Mouse (Mus musculus): ENCODE measurements around the gene Ppm1a. TPM values are rescaled to one million over a fixed set of nuclear protein-coding genes. Genes with fewer than 3 reads are reported as not detected.

Gene Ppm1a
- total RNA-seq (2015; ENCODE audit: low replicate concordance) (35.9 and 38.6 TPM in 2 replicates), total RNA-seq (2017; ENCODE audit: low replicate concordance) (87.3 and 107 TPM in 2 replicates)

DNA sequence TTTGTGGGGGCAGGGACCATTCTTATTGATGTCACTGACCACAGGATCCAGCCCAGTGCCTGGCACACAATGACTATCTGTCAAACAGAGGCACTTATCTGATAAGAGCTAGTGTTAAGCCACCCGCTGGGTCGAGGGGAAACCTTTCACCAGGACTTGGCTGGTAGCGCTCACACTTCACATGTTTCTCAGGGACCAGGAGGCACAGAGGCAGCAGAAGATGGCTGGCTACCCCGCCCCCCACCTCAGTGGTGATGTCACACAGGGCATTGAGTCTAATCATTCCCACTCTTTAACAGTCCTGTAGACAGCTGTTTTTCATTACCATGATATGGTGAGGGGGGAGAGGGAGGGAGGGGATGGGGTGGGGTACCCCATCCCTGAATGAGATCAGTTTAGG is at the start of gene Ppm1a:
Gene Ppm1a (plus strand): TSS at position 370 of the 400 bp plus-strand sequence.
- no peak for ATAC-seq (replicated peaks; ENCODE audit: low FRiP score, poor library complexity, severe bottlenecking)

DNA sequence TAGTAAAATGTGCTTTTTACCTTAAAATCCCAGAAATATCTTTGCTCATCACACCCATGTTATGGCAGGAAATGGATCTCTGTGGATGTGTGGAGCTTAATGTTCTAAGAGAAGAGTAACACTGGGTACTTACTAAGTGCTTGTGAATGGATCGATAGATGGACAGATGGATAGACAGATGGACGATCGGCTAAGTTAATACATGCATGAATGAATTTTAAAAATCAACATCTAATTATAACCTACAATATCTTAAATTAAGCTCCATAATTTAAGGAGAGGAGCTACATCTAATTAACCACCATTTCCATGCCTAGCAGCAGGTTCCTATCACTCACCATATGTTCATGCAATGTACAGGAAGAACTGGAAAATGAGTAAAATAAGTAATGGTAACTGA is 47.3 kb upstream of the Ppm1a start:
- no peak for ATAC-seq (replicated peaks; ENCODE audit: low FRiP score, poor library complexity, severe bottlenecking)

DNA sequence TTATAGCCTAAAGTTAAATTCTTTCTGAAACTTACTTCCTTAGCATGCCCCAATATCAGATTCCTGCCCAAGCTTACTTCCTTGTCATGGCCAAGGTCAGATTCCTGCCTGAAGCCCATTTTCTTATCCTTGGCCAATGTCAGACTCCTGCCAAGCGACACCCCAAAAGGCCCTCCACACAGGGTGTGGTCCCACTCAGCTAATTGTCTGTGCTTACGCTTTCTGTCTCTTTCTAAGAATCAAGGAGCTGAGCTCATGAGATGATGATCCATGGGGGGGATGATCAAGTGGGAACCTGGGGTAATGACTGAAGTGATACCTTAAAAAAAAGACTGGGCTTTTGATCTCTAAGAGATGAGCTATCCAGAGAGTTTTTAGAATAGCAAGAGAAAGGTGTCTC is 42.4 kb upstream of the Ppm1a start:
- ATAC-seq (replicated peaks; ENCODE audit: low FRiP score, poor library complexity, severe bottlenecking) = no peak

DNA sequence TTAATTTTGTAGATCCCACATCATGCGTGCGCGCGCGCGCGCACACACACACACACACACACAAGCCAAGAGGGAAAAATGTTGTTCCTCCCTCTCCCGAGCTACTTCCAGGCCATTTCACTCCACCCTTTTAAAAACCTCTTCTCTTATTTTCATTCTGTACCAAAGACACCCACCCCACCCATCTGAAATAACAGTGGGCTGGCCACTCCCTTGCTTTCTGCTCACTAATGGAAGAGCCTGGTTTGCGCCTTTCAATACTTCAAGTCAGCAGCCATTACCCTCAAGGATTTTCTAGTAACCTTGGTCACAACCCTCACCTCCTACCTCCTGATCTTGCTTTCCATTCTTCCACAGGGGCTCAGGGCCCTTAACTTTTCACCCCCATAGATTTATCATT is 41.4 kb upstream of the Ppm1a start:
- no peak for ATAC-seq (replicated peaks; ENCODE audit: low FRiP score, poor library complexity, severe bottlenecking)

DNA sequence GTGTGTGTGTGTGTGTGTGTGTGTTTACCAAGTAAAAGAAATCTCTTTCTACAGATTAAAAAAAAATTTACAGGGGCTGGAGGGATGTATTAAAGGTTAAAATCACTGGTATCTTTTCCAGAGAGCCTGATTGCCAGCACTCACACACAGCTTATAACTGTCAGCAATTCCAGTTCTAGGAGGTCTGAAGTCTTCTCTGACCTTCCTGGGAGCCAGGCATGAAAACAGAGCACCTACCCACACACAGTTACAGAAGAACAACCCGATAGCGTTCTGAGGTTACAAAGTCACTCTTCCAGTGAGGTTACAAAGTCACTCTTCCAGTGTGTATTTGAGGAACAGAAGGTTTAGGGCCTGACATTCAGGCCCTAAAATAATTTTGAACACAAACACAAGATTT is 38.2 kb upstream of the Ppm1a start:
- ATAC-seq (replicated peaks; ENCODE audit: low FRiP score, poor library complexity, severe bottlenecking) = no peak

DNA sequence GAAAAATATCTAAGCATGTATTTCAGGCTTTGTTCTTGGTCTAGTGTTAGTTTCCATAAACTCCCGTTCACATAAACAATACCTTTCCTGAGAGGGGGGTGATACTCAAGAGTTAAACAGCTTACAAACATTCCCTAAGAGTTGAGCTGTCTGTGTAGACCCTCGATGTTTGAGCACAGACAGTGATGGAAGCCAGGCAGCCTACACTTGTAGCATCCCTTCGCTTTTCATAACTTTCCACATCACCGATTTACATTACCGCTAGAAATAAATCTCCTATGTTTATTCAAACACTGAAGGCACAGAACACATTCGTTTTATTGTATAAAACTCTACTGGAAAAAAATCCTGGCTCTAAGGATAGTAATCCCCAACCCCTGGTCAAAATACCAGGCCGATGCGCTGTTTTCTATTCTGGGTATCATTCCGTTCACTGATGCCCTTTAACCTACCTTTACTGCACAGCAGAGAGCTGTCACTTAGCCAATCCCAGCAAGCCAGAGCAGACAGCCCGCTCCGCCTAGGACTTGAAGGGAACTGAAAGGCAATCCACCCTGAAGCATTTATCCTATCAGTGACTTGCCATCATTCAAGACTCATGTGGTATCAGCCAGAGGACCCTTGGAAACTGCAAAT is 37.7 kb upstream of the Ppm1a start:
- ATAC-seq (replicated peaks; ENCODE audit: low FRiP score, poor library complexity, severe bottlenecking) = no peak

DNA sequence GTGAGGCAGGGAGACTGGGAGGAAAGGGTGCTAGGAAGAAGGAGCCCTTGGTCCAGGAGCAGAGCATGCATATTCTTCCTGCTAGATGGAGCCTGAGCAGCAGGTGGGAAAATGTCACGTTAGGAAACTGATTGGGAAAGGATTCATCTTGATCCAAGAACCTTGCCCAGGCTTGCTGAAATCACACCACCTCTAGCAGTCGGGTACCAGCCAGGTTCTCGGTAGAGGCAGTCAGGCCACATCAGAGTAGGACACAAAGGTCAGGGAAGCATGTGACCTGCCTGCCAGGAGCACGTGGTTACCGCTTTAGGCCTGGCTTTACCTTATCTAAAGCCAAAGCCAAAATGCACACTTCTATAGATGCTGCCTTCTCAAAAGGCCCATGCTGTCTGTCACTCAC is 35.5 kb upstream of the Ppm1a start:
- no peak for ATAC-seq (replicated peaks; ENCODE audit: low FRiP score, poor library complexity, severe bottlenecking)

DNA sequence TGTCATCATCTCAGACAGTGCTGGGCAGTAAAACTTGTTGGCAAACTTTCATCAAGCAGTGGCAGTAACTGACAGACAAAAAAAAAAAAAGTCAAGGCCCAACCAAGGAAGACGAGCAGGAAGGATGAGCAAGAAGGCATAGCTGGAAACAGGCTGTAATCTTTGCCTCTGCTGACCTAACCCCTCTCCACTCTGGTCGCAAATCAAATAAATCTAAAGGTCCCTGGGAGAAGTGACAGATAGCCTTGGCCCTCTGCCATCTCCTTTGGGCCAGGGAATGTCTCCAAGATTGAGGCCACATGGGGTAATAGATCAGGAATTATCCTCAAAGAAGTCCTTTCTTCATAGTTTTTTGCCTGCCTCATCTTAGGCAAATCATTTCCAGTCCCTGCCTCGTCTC is 33.3 kb upstream of the Ppm1a start:
- no peak for ATAC-seq (replicated peaks; ENCODE audit: low FRiP score, poor library complexity, severe bottlenecking)

DNA sequence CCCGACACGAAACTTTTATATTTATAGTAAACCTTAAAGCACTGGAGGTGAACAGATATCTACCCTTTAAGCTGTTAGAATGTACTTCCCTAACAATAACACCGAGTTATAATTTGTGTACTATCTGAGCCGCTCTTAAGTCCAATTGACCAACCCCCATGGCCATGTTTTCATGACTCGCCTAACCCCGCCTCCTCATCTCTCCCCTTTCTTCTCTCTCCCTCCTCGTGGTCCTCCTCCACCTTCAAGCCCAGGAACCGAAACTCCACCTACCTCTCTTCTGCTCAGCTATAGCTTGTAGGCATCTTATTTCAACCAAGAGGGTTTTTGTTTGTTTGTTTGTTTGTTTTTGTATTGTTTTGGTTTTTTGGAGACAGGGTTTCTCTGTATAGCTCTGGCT is 30.2 kb upstream of the Ppm1a start:
- ATAC-seq (replicated peaks; ENCODE audit: low FRiP score, poor library complexity, severe bottlenecking) = no peak

DNA sequence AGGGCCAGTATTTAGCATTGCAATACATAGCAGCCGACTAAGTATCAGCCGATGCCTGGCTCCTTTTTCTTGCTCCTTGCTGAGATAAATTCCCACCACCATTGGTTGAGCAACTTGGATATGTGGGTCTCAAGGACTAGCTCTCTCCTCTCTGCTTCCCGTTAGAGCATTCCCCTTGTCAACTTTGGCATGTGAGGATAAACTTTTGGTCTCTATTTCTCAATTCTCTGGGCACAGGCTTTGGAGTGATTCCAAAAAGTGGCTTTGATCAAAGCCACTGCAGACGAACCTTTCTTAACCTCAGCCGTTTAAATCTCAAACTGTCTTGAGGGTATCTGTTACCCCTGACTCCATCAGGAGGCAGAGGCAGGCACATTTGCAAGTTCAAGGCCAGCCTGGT is 29.6 kb upstream of the Ppm1a start:
- ATAC-seq (replicated peaks; ENCODE audit: low FRiP score, poor library complexity, severe bottlenecking) = no peak

DNA sequence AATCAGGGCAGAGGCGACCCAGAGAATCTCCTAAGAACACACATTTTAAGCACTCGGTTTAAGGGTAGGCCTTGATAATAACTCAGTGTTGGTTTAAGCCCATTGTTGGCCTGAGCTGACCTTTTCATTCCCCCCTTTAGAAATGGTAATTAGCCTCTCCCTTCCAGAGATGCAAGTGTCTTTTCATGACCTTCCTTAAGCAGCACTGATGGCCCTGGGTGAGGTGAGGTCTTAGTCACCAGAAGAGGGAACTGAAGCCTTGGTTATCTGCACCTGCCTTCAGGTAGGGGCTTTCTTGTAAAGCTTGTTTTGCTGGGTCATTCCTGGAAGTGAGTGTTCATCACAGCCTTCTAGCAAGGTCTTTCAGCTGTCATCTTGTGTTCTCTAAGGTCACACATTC is 23.1 kb upstream of the Ppm1a start:
- ATAC-seq (replicated peaks; ENCODE audit: low FRiP score, poor library complexity, severe bottlenecking) = no peak

DNA sequence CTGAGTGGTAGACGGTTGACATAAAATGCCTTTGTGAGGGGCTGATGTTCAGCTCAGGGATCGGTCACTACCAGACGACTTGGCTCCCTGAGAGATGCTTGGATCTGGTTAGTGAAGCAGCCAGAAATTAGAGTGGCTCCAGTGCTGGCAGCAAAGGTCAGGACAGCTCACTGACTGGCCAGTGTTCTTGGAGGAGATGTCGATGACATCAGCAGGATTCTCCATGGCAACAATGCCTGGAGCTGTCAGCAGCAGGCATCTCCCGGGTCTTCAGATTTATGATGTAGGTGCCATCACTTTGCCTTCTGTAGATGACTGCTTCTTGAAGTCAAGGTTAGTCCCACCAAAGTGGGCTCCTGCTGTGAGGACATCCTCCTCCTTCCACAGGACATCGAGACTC is 16.1 kb upstream of the Ppm1a start:
- no peak for ATAC-seq (replicated peaks; ENCODE audit: low FRiP score, poor library complexity, severe bottlenecking)

DNA sequence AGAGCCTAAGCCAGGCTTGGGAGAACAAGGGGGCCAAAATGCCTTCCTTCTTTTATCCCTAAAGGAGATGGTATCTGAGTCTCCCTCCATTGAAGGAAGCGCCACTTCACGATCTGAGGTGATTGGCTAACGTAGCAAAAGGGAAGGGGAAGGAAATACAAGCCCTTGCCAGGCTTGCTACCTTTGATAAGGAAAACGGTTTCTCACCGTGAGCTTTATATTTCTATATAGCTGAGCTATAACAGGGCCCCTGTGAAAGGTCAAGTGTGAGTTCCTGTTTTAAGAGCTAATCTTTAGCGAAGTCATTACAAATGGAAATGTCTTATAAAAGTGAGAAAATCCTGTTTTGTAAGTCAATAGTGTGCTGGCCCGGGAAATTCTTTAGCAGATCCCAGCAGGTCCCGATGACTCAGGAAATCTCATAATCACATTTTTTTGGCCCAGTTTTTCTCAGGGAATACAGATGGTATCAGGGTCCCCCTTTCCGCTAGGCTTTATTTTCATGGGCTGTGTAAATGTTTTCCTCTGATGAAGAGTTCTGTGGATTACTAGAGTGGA is 12.4 kb upstream of the Ppm1a start:
- ATAC-seq (replicated peaks; ENCODE audit: low FRiP score, poor library complexity, severe bottlenecking) = no peak

DNA sequence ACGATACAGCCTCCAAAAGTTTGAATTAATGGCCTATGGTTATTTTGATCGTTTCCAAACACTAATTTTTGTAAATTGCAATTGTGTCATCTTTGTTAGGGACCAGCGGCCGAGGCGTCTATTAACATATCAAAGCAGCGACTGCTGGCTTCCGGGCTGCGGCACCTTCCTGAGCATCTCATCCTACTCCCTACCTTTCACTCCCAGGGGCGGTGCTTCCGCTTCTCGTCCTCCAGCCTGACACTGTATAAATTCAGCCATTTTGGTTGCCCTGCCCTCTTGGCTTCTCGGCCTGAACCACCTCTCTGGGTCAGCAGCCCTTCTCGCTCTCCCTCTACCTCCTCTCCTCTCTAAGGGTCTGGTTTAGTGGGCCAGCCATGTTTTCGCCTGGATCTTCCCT is 11.8 kb upstream of the Ppm1a start:
- ATAC-seq (replicated peaks; ENCODE audit: low FRiP score, poor library complexity, severe bottlenecking) = no peak

DNA sequence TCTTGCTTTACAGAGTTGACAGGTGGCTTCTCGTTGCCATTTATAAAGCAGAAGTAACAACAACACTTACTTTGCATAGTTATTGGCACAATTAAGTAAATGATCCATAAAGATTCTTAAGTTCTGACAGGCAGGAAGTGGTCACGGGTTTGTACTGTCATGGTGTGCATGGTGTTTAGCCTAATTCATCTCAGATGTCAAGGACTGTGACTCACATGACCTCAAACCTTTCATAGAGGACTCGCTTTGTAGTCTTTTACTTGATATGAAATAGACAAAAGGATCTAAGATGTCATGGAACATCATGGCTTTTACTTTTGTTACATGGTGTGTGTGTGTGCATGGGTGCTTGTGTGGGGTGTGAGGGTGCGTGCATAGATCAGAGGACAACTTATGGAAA is 8.9 kb upstream of the Ppm1a start:
- ATAC-seq (replicated peaks; ENCODE audit: low FRiP score, poor library complexity, severe bottlenecking) = no peak

DNA sequence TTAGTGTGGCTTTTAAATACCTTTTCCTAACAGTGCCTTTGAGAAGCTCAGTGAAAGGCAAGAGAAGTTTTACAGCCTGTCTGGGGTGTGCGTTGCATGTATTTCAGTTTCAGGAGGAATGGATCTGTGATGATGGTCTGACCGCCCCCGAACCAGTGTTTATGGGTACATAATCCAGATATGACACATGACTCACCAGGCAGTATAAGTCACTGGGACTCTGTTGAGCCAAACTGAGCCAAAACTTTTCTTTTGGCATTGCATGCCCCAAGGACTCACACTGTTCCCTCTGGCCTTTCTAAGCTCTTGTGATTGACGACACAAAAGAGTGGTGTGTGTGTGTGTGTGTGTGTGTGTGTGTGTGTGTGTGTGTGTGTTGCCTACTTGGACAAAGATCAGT is 8.4 kb upstream of the Ppm1a start:
- ATAC-seq (replicated peaks; ENCODE audit: low FRiP score, poor library complexity, severe bottlenecking) = no peak

DNA sequence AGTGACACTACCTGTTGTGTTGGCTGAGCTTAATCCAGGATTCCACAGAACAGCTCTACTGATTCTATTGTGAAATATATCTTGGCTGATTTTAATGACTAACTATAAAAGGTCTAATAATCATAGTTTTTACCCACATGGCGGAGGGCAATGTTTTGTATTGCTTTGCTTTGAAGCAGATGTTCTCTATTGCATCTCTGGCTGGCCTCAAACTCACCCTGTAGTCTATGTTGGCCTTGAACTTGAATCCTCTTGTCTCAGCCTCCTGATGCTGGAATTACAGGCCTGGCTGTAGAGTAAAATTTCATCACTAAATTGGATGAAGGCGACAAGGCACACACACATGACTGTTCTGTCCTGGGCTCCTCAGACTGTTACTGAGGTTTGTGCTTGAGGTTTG is 7.8 kb upstream of the Ppm1a start:
- ATAC-seq (replicated peaks; ENCODE audit: low FRiP score, poor library complexity, severe bottlenecking) = no peak

DNA sequence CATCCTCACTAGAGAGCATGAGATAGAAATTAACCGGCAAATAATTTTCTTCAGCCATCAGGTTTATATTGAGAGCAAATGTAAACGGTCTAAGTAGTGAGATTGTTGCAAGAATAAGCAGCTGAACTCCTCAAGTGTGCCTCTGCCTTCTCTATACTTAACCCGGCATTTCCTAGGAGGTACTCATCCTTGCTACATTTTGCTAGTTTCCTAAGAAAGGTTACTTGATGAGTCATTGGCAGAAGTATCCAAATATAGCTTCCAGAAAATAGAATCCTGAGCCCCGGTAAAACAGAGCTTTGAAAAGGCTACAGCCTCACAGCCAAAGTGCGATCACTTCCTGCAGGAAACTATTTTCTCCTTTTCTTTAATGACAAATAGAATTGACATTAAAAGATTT is 7.2 kb upstream of the Ppm1a start:
- ATAC-seq (replicated peaks; ENCODE audit: low FRiP score, poor library complexity, severe bottlenecking) = no peak

DNA sequence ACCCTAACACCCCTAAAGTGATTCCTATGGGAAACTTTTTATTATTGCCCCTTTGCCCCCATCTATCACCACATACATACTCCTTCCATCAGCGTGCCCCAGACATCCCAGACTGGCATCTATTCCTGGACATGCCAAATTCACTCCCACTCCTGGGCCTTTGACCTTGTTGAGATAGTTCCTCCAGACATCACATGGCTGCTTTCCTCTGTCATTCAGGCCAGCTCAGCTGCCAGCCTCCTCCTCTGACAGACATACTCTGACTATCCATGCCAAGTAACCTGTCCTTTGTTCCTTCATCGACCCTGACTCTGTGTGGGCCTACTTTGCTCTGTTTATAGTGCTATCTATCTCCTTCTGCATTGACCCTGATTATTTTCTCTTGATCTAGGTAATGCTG is 6.6 kb upstream of the Ppm1a start:
- no peak for ATAC-seq (replicated peaks; ENCODE audit: low FRiP score, poor library complexity, severe bottlenecking)

DNA sequence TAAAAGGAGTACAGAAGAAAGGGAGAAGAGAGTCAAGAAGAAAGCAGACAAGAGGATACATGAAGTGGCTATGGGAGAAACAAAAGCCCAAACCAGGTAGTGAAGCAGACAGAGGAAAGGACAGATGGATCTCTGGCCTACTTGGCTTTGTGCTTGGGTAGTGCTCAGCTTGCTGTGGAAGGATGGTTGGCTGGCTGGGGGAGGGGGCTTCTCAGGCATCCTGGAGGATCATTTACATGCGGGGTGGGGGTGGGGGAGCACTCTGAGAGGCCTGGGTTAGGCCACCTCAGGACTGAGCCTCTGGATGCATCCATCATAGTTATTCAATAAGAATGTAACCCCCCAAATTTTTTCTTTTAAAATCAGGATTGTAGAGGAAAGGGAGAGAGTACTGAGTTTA is 341 bp downstream of the Ppm1a start:
- no peak for ATAC-seq (replicated peaks; ENCODE audit: low FRiP score, poor library complexity, severe bottlenecking)

DNA sequence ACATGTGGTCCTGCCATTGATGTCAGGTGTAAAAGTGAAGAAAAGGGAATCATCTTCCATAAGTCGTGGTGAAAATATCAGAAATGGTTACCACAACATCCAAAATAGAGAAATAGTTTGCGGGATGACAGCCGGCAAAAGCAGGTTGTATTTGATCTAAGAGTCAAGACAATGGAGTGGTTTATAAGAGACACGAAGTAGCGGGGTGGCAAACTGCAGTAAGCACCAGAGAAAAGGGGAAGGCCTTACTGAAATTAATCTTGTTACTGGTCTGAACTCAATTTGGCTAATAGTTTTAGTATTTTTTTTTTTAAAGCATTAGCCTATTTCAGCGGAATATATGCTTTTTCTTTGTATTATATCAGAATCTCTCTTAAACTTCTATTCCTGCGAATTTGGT is 2.7 kb downstream of the Ppm1a start:
- no peak for ATAC-seq (replicated peaks; ENCODE audit: low FRiP score, poor library complexity, severe bottlenecking)

All from erythroblast, adult 5-6 weeks (primary cell).